Mouse (Mus musculus) liver, embryonic 14.5 days (tissue): ENCODE data around the gene Sh3pxd2b. TPM values are rescaled to one million over a fixed set of nuclear protein-coding genes. Genes with fewer than 3 reads are reported as not detected.

ENCODE experiments used
- ATAC-seq: fragments of 200-750 bp; cut with Nextera tagmentation; 2 replicates; pipeline ENCODE4 v1.8.0; 2017; ENCODE audit warnings: moderate number of reproducible peaks, mild to moderate bottlenecking, moderate library complexity; ENCODE audit not compliant: insufficient read depth
- DNase-seq, 3 experiments: peaks; one replicate each; pipeline ENCODE4 v3.0.0-alpha.2; 2012 to 2013; ENCODE audit warnings: low read depth in 3 of 3, low spot score in 3 of 3
- H3K27ac ChIP-seq: fragments of 300-500 bp; sonication (generic); 2 replicates; pipeline ENCODE4 v1.5.1; 2014; ENCODE audit warnings: moderate library complexity, mild to moderate bottlenecking, control low read depth, inconsistent platforms
- H3K27me3 ChIP-seq: fragments of 300-500 bp; sonication (generic); 2 replicates; pipeline ENCODE4 v1.6.1; 2014; ENCODE audit warnings: mild to moderate bottlenecking, low read length, moderate library complexity; ENCODE audit not compliant: control insufficient read depth, insufficient read depth
- H3K36me3 ChIP-seq: fragments of 300-500 bp; sonication (generic); replicated peaks from 2 replicates; pipeline ENCODE4 v1.6.1; 2014; ENCODE audit warnings: low read depth; ENCODE audit not compliant: control insufficient read depth, insufficient read depth
- H3K4me1 ChIP-seq, 2 experiments: fragments of 200-500 bp in 1 of 2; fragments of 300-500 bp in 1 of 2; sonication (generic) in 1 of 2; replicated peaks; 2 replicates each; pipeline ENCODE4 v1.6.1; 2012 to 2014; ENCODE audit warnings: antibody characterized with exemption in 1 of 2, inconsistent platforms in 1 of 2, low read length in 1 of 2; ENCODE audit not compliant: control insufficient read depth in 2 of 2, insufficient read depth in 2 of 2
- H3K4me2 ChIP-seq: fragments of 300-500 bp; sonication (generic); 2 replicates; pipeline ENCODE4 v1.6.1; 2014; ENCODE audit warnings: low read depth, mild to moderate bottlenecking, control low read depth, moderate library complexity
- H3K4me3 ChIP-seq, 2 experiments: fragments of 200-500 bp in 1 of 2; fragments of 300-500 bp in 1 of 2; sonication (generic) in 1 of 2; 2 replicates each; pipeline ENCODE4 v1.5.1; 2012 to 2014; ENCODE audit warnings: low read depth in 2 of 2, low read length in 2 of 2, mild to moderate bottlenecking in 2 of 2, control low read depth in 1 of 2, inconsistent platforms in 1 of 2, moderate library complexity in 1 of 2; ENCODE audit not compliant: insufficient read depth in 1 of 2
- H3K9ac ChIP-seq: fragments of 300-500 bp; sonication (generic); replicated peaks from 2 replicates; pipeline ENCODE4 v1.6.1; 2014; ENCODE audit warnings: mild to moderate bottlenecking, control low read depth, moderate library complexity
- H3K9me3 ChIP-seq: fragments of 300-500 bp; sonication (generic); 2 replicates; pipeline ENCODE4 v1.6.1; 2016; ENCODE audit warnings: low read length, mixed read lengths; ENCODE audit not compliant: control insufficient read depth
- CTCF ChIP-seq: IDR thresholded peaks from 2 replicates; pipeline ENCODE4 v1.5.1; 2016; ENCODE audit warnings: antibody characterized with exemption, low read depth, control low read depth
- EP300 ChIP-seq: IDR thresholded peaks from 2 replicates; pipeline ENCODE4 v1.6.1; 2016; ENCODE audit warnings: antibody characterized with exemption, low read depth
- WGBS: fragments of 180-500 bp; shearing (Covaris S2); extraction: QIAGEN DNeasy Blood & Tissue Kit; methylation state at CpG from one replicate; pipeline ENCODE4 v1.1.7; 2014; ENCODE audit not compliant: insufficient replicate concordance; 5-methylcytosine and 5-hydroxymethylcytosine counted together
- polyA plus RNA-seq, 2 experiments: library from polyadenylated mRNA; depleted of rRNA in 1 of 2; stranded (reverse) in 1 of 2; unstranded in 1 of 2; fragments of >200 nt; fragmentation: Nextera tagmentation in 1 of 2; extraction: Ambion mirVana in 1 of 2; gene quantifications; 2 replicates each; pipeline versions ENCODE4 v1.2.1 to v1.2.3; 2012 to 2014

The Sh3pxd2b gene
- polyA plus RNA-seq, 2 experiments: 0.83 to 0.89 TPM

GRCm38 (mm10) chr11:32423311-32423710 lies 75.7 kb downstream of the Sh3pxd2b start:
- no peak overlapping the region for H3K4me3 ChIP-seq
- ATAC-seq: no peak
- 77% methylated on average over 12 of the region's 12 CpGs for WGBS
- H3K9me3 ChIP-seq: no peaks in the 10 kb centered on the region
- no peak overlapping the region for H3K27ac ChIP-seq
- H3K9ac ChIP-seq: no peak overlapping the region
- H3K36me3 ChIP-seq: no peaks in the 10 kb centered on the region
- H3K27me3 ChIP-seq: no peaks in the 10 kb centered on the region
- no peaks in the 10 kb centered on the region for H3K4me1 ChIP-seq
- H3K4me2 ChIP-seq: no peak overlapping the region
- DNase-seq: no peak
- TF ChIP-seq CTCF (no peak), EP300 (no peak)

GRCm38 (mm10) chr11:32424600-32424999 lies 77.0 kb downstream of the Sh3pxd2b start:
- Histone ChIP-seq H3K27me3 (no peaks in the 10 kb centered on the region), H3K9ac (no peak overlapping the region), H3K4me1 (no peaks in the 10 kb centered on the region), H3K36me3 (no peaks in the 10 kb centered on the region), H3K4me2 (no peak overlapping the region), H3K9me3 (no peaks in the 10 kb centered on the region), H3K27ac (no peak overlapping the region), H3K4me3 (no peak overlapping the region)
- WGBS: 58% methylated on average over 4 of the region's 4 CpGs
- ATAC-seq (no peak), DNase-seq (no peak)
- TF ChIP-seq CTCF (no peak), EP300 (no peak)

DNA sequence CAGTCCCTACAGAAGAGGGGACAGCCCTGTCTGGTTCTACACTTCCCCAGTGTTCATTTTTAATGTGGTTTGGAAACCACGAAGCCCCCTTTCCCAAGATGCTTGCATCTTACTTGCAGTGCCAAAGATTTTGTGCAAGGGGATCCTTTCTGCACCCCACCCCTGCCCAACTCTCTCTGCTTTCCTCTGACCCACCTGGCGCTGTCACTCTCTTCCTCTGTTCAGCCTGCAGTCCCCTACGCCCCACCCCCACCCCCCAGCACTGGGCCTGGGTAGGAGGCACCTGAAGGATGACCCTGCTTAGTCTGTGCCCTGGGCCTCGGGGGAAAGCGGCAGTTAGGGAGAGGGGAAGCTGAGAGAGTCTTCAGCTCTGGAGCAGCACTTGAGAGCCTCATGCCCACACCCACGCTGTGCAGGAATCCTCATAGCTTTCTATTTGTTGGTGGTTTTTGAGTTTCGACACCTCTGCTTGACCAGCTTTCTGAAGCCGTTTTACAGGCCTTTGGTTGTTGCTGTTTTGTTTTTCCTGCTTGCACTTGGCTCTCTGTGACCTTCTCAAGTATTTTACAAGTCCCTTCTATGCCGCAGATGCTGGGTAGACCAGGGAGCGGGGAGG lies 77.5 kb downstream of the Sh3pxd2b start:
- H3K36me3 ChIP-seq: no peaks in the 10 kb centered on the region
- no peak for DNase-seq
- no peak overlapping the region for H3K9ac ChIP-seq
- TF ChIP-seq CTCF (no peak), EP300 (no peak)
- no peaks in the 10 kb centered on the region for H3K4me1 ChIP-seq
- H3K4me2 ChIP-seq: no peak overlapping the region
- no peak overlapping the region for H3K27ac ChIP-seq
- no peaks in the 10 kb centered on the region for H3K9me3 ChIP-seq
- ATAC-seq: no peak
- 61% methylated on average over 10 of the region's 10 CpGs for WGBS
- H3K27me3 ChIP-seq: no peaks in the 10 kb centered on the region
- H3K4me3 ChIP-seq: no peak overlapping the region

DNA sequence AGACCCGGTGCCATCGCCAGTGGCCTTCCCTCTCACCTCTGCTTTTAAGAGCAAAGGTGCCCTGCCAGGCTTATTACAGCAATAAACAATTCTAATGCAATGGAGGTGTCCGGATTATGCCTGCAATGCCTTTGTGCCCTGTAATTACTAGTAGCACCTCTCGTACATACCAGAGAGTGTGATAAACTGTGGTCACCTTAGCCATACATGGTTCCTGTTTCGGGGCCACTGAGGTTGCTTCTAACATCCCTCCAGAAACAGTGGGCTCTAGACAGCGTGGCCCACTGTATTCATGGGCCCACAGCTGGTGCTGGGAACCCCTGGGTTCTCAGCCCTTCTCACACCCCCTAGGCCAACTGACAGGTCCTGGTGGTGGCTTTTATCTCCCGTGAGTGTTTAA lies 79.9 kb downstream of the Sh3pxd2b start:
- DNase-seq (no peak), ATAC-seq (no peak)
- Histone ChIP-seq H3K4me2 (no peak overlapping the region), H3K27me3 (no peaks in the 10 kb centered on the region), H3K36me3 (no peaks in the 10 kb centered on the region), H3K4me3 (no peak overlapping the region), H3K4me1 (no peaks in the 10 kb centered on the region), H3K9me3 (no peaks in the 10 kb centered on the region), H3K9ac (no peak overlapping the region), H3K27ac (no peak overlapping the region)
- 46% methylated on average over 7 of the region's 7 CpGs for WGBS
- TF ChIP-seq CTCF (no peak), EP300 (no peak)

GRCm38 (mm10) chr11:32435410-32436060 lies 87.9 kb downstream of the Sh3pxd2b start:
- H3K27ac ChIP-seq: no peak overlapping the region
- H3K4me1 ChIP-seq: peaks cover 0 to 2% of the 10 kb centered on the region in 2 experiments; a peak in 1 of 4 replicates
- no peaks in the 10 kb centered on the region for H3K27me3 ChIP-seq
- no peak for DNase-seq
- H3K9ac ChIP-seq: no peak overlapping the region
- H3K4me3 ChIP-seq: no peak overlapping the region
- no peak for ATAC-seq
- H3K36me3 ChIP-seq: no peaks in the 10 kb centered on the region
- 54% methylated on average over 6 of the region's 6 CpGs for WGBS
- no peaks in the 10 kb centered on the region for H3K9me3 ChIP-seq
- TF ChIP-seq CTCF: no peak
- no peak for TF ChIP-seq EP300
- no peak overlapping the region for H3K4me2 ChIP-seq
